ENCODE assay signal across 8 mouse cellular contexts in the genomic region with DNA sequence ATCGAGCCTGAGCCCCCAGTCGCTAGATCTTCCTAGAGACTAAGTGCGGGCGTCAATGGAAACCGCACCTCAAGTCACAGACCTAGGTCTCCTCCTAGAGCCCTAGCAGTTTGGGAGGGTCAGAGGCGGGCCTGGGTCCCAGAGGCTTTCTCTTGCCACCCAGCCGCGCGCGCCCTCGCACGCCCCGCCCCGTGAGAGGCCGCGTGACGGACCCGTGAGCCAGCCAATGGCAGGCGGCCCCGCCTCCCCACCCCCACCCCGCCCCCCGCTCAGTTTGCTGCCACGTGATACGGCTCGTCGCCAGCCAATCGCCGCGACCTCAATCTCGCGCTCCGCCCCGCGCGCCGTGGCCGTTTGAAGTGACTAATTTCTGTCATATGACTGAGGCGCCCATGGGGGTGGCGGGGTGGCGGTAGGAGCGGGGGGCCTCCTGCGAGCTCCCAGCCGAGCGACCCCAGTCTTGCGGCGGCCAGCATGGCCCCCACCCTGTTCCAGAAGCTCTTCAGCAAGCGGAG. TPM values are rescaled to one million over a fixed set of nuclear protein-coding genes. Genes with fewer than 3 reads are reported as not detected.
A peak's percentile ranks its signal among the peaks of the same experiment; 100 is the strongest.
DNase-seq lines count a peak whose midpoint lies in the region; ATAC-seq and TF ChIP-seq lines count a peak whose summit lies in the region.

Gene Fnip1 (plus strand): TSS at position 377 of the 515 bp plus-strand sequence.

- no peak for TF ChIP-seq POLR2A in bone marrow macrophage, adult 2 months (IDR thresholded peaks at IDR 0.05; ENCODE audit: borderline replicate concordance, low read depth, low read length)
- TF ChIP-seq POLR2A in embryonic fibroblast, embryonic 13.5 days (IDR thresholded peaks at IDR 0.05; ENCODE audit: low read depth, low read length): peak; percentile 75

- H3K27ac ChIP-seq in bone marrow macrophage, adult 2 months (ENCODE audit: insufficient read depth, low read depth, low read length): peak within 1 kb of the TSS; percentile 88
- H3K27ac ChIP-seq in embryonic fibroblast, embryonic 13.5 days (ENCODE audit: insufficient read depth, low read length): peak within 1 kb of the TSS; percentile 37
- H3K27ac ChIP-seq in heart, embryonic 10.5 days: peak within 1 kb of the TSS; percentile 97
- H3K27ac ChIP-seq in kidney, embryonic 15.5 days: peak within 1 kb of the TSS; percentile 90

- no peak for TF ChIP-seq CTCF in bone marrow macrophage, adult 2 months (IDR thresholded peaks at IDR 0.05; ENCODE audit: low read depth, low read length)
- no peak for TF ChIP-seq CTCF in embryonic fibroblast, embryonic 13.5 days (IDR thresholded peaks at IDR 0.05; ENCODE audit: borderline replicate concordance, insufficient read depth, low read length)

- ATAC-seq in kidney, embryonic 15.5 days (replicated peaks; ENCODE audit: low FRiP score): peak; percentile 98
- ATAC-seq in monocyte, adult 5-6 weeks (replicated peaks; ENCODE audit: insufficient number of reproducible peaks, low FRiP score, low TSS enrichment, poor library complexity, severe bottlenecking): peak; percentile 93

- H3K4me2 ChIP-seq in kidney, embryonic 15.5 days: peak within 1 kb of the TSS; percentile 63

- no peaks in the 10 kb centered on the region for H3K36me3 ChIP-seq in heart, embryonic 10.5 days
- H3K36me3 ChIP-seq in kidney, embryonic 15.5 days: no peaks in the 10 kb centered on the region

- peak within 1 kb of the TSS; percentile 92 for H3K4me3 ChIP-seq in bone marrow macrophage, adult 2 months (ENCODE audit: insufficient read depth, low read length)
- H3K4me3 ChIP-seq in embryonic fibroblast, embryonic 13.5 days (ENCODE audit: insufficient read depth, low read length): peak within 1 kb of the TSS; percentile 99
- peak within 1 kb of the TSS; percentile 88 for H3K4me3 ChIP-seq in heart, embryonic 10.5 days
- peak within 1 kb of the TSS; percentile 96 for H3K4me3 ChIP-seq in kidney, embryonic 15.5 days (replicated peaks)

- peaks cover 33% of the 10 kb centered on the region for H3K4me1 ChIP-seq in bone marrow macrophage, adult 2 months (ENCODE audit: control insufficient read depth, insufficient read depth, low read length)
- peaks cover 5% of the 10 kb centered on the region for H3K4me1 ChIP-seq in embryonic fibroblast, embryonic 13.5 days (ENCODE audit: control insufficient read depth, insufficient read depth, low read length)
- peaks cover 10% of the 10 kb centered on the region; the same call in 1 of the 2 replicates for H3K4me1 ChIP-seq in heart, embryonic 10.5 days
- peaks cover 13% of the 10 kb centered on the region; the same call in 1 of the 2 replicates for H3K4me1 ChIP-seq in kidney, embryonic 15.5 days

- WGBS in heart, embryonic 10.5 days: 0% methylated on average over 46 of the region's 47 CpGs
- under 1% methylated on average over 46 of the region's 47 CpGs for WGBS in kidney, embryonic 15.5 days

- H3K27me3 ChIP-seq in heart, embryonic 10.5 days (ENCODE audit: insufficient read depth, poor library complexity, severe bottlenecking): no peaks in the 10 kb centered on the region
- no peaks in the 10 kb centered on the region for H3K27me3 ChIP-seq in kidney, embryonic 15.5 days

- H3K9me3 ChIP-seq in heart, embryonic 10.5 days: no peaks in the 10 kb centered on the region
- H3K9me3 ChIP-seq in kidney, embryonic 15.5 days (replicated peaks): no peaks in the 10 kb centered on the region

- DNase-seq in A20 (ENCODE audit: low read depth, low spot score): peak; percentile 94
- peak; percentile 98 for DNase-seq in heart, embryonic 10.5 days (ENCODE audit: low spot score)
- peak; percentile 98 for DNase-seq in liver
- DNase-seq in spleen, postnatal 4 days (ENCODE audit: low spot score in 2 of 2): peak; percentile 94 to 97

- peak within 1 kb of the TSS; percentile 92 for H3K9ac ChIP-seq in kidney, embryonic 15.5 days

RNA-seq across cellular contexts. Expression of gene Fnip1, which starts in this region (rescaled TPM):
- 56.9 and 59.4 TPM in 2 replicates for polyA plus RNA-seq in bone marrow macrophage, adult 2 months (2012; ENCODE audit: insufficient read depth, insufficient read length, missing spikeins)
- 30.0 and 38.5 TPM in 2 replicates for polyA plus RNA-seq in embryonic fibroblast, embryonic 13.5 days (2011; ENCODE audit: insufficient read length, low read depth, missing spikeins)
- 7.4 and 8.1 TPM in 2 replicates for polyA plus RNA-seq in heart, embryonic 10.5 days (2016; fragmentation: Nextera tagmentation; extraction: Ambion mirVana)
- polyA plus RNA-seq in kidney, embryonic 15.5 days (2015; fragmentation: Nextera tagmentation; extraction: Ambion mirVana): 9.5 and 9.8 TPM in 2 replicates
- 32.3 to 40.4 TPM (median 34.4 TPM) in 3 replicates for total RNA-seq in monocyte, adult 5-6 weeks (2017)

Comparison
In these comparisons a context has a peak if more than half of its experiments do, and no peak if none do; other contexts are left out.
1. Peak in every context shown above with its lines: DNase-seq, ATAC-seq, H3K4me3 ChIP-seq and H3K27ac ChIP-seq.
2. H3K27ac ChIP-seq: peak in every context shown above with its lines; median percentile 97 in heart, embryonic 10.5 days; 90 in kidney, embryonic 15.5 days; 88 in bone marrow macrophage, adult 2 months; 37 in embryonic fibroblast, embryonic 13.5 days.